Comparison of ENCODE assay signal across 9 mouse cellular contexts in genomic region chr7:82625342-82625741, GRCm38 (mm10). TPM values are rescaled to one million over a fixed set of nuclear protein-coding genes. Genes with fewer than 3 reads are reported as not detected.
DNase-seq lines count a peak whose midpoint lies in the region.
"Had no signal": no experiment of that assay in that cellular context is flagged by ENCODE, and none has a peak within 500 bp of the region (broad histone marks: within the 10 kb centered on the region; RNA-seq: fewer than 3 reads in every experiment).

No protein-coding gene starts in this region.

- DNase-seq in gastrocnemius, postnatal 10 days: peak; percentile 78
- no peak for DNase-seq in gastrocnemius, adult 18-20 months (ENCODE audit: low spot score)
- peak; percentile 67 for DNase-seq in 3T3-L1 (ENCODE audit: low read depth, low spot score)
- peak; percentile 65 to 70 for DNase-seq in adrenal gland, postnatal 36 days
- DNase-seq in kidney, postnatal 10 days: peak; percentile 86
- peak; percentile 53 for DNase-seq in splenic B cell, adult 2 months (ENCODE audit: low read depth, low spot score)
- no peak for DNase-seq in layer of hippocampus, adult 9-11 months
- DNase-seq in right cerebral cortex, postnatal 14 days: no peak

- no peaks in the 10 kb centered on the region; the same call in 1 of the 2 replicates for H3K27me3 ChIP-seq in splenic B cell, adult 2 months (ENCODE audit: control insufficient read depth, insufficient read depth, low read length, poor library complexity, severe bottlenecking)
- H3K27me3 ChIP-seq: hindbrain, embryonic 15.5 days had no signal

- H3K36me3 ChIP-seq in splenic B cell, adult 2 months (ENCODE audit: control insufficient read depth, insufficient read depth, low read length, poor library complexity, severe bottlenecking): no peaks in the 10 kb centered on the region
- H3K36me3 ChIP-seq: hindbrain, embryonic 15.5 days had no signal

RNA-seq across cellular contexts. Expression of gene Saxo2, which starts 23.0 kb away (rescaled TPM):
- 1 to 10 TPM; 2.0 to 2.2 TPM for total RNA-seq in gastrocnemius, postnatal 10 days (2021)
- total RNA-seq in gastrocnemius, adult 18-20 months (2021): 1 to 10 TPM; 2.9 to 4.3 TPM
- total RNA-seq in adrenal gland, postnatal 36 days (2021): 1 to 10 TPM in 1 of 2 experiments, under 1 TPM in 1; 0.86 to 1.5 TPM

RNA-seq across cellular contexts. Expression of gene Efl1, which starts 23.1 kb away (rescaled TPM):
- 10 to 100 TPM; 10.3 to 12.5 TPM for total RNA-seq in gastrocnemius, postnatal 10 days (2021)
- total RNA-seq in gastrocnemius, adult 18-20 months (2021): 1 to 10 TPM; 7.3 to 8.2 TPM
- 10 to 100 TPM; 17.9 to 22.5 TPM for total RNA-seq in adrenal gland, postnatal 36 days (2021)

Comparison
In these comparisons a context has a peak if more than half of its experiments do, and no peak if none do; other contexts are left out.
1. DNase-seq: peak in gastrocnemius, postnatal 10 days (single experiment), 3T3-L1 (single experiment), adrenal gland, postnatal 36 days (2 of 2), kidney, postnatal 10 days (single experiment) and splenic B cell, adult 2 months (single experiment); none in gastrocnemius, adult 18-20 months (single experiment), layer of hippocampus, adult 9-11 months (single experiment) and right cerebral cortex, postnatal 14 days (single experiment).